Mouse (Mus musculus) kidney, postnatal 10 days (tissue): ENCODE results near the gene 9230102O04Rik.

Source experiments
- DNase-seq: peaks from one replicate; pipeline ENCODE4 v3.0.0; 2021; ENCODE audit warnings: mixed read lengths

9230102O04Rik gene

GRCm38 (mm10) chr2:9867092-9867825, 22.1 kb downstream of the 9230102O04Rik start:
- no peak for DNase-seq

GRCm38 (mm10) chr2:9860698-9861097, 28.6 kb downstream of the 9230102O04Rik start:
- no peak for DNase-seq

GRCm38 (mm10) chr2:9855861-9856260, 33.5 kb downstream of the 9230102O04Rik start:
- no peak for DNase-seq

- DNase-seq, result no peak
These were observed 36.3 kb downstream of the 9230102O04Rik start for GRCm38 (mm10) chr2:9852851-9853576.

- DNase-seq, result no peak
These were observed 54.1 kb downstream of the 9230102O04Rik start for GRCm38 (mm10) chr2:9835195-9835594.

- no peak for DNase-seq
These were observed 55.6 kb downstream of the 9230102O04Rik start for GRCm38 (mm10) chr2:9833712-9834111.
